Mouse (Mus musculus) gastrocnemius, adult 8-10 months (tissue): ENCODE data around the gene Nfix. TPM values are rescaled to one million over a fixed set of nuclear protein-coding genes. Genes with fewer than 3 reads are reported as not detected.
A peak's percentile ranks its signal among the peaks of the same experiment; 100 is the strongest.

ENCODE experiments used
- DNase-seq, 2 experiments: peaks; one replicate each; pipeline ENCODE4 v3.0.0; 2022; ENCODE audit warnings: low spot score in 2 of 2
- total RNA-seq, 4 experiments: library from RNA; stranded (reverse); gene quantifications; 2 replicates each; pipeline ENCODE4 v1.2.4; 2022

Gene Nfix
- 100 to 1,000 TPM; 507 to 604 (median 532) TPM for total RNA-seq

GRCm38 (mm10) chr8:84799999-84800831 lies at the start of gene Nfix:
Nfix (minus strand) TSS chr8:84800344.
- DNase-seq = peak in 1 of 2 experiments; percentile 72

GRCm38 (mm10) chr8:84847684-84848435 lies 47.7 kb upstream of the Nfix start:
- DNase-seq = no peak

GRCm38 (mm10) chr8:84846722-84847572 lies 46.8 kb upstream of the Nfix start, which contains the start of gene Calr:
Calr (minus strand) TSS chr8:84846934.
- DNase-seq = peak; percentile 99 to 100

DNA sequence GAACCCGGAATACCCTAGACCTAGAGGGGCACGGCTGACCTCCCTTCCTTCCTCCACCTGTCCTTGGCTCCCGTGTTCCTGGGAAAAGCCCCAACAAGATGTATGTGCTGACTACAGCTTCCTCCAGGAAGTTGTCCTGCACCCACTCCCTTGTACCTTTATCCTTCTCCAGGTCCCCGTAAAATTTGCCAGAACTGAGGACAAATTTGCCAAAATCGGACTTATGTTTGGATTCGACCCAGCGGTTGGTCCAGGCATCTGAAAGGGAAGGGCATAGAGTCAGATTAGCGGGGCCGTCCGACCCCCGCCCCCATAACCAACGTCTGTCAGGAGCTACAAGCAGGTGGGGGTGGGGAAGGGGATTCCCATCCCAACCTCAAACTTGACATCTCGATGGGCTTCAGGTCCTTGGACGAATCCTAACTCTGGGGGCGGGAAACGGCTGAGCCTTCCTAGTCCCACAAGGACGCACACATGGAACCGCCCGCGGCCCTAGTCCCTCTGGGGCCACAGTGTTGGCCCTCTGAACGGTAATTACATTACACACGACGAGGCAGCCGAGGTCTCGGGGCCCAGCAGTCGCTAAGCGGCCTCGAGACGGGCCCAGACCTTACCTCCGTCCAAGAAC lies 46.1 kb upstream of the Nfix start:
- DNase-seq = no peak

DNA sequence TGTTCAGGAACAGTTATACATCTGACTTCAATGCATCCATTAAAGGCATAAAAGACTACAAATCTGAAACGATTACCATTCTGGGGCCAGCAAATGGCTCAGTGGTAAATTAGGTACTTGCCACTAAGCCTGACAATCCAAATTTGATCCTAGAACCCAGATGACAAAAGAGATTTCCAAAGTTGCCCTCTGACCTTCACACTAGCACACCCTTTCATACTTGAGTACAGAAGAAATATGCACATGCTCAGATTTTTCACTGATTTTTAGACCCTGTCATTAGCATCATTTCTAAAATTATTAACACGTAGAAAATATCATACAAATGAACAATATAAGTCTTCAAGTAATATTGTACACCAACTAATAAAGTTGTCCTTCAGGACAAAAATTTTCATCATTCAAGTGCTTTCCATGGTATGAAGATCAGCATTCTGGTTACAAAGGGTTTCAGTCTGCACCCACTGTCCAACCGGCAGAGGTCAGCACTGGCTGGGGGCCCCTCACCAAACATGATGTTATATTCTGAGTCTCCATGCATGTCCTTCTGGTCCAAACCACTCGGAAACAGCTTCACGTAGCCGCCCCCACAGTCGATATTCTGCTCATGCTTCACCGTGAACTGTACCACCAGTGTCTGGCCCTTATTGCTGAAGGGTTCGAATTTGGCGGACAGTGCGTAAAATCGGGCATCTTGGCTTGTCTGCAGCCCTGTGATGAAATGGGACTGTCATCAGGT lies 45.4 kb upstream of the Nfix start:
- no peak for DNase-seq

GRCm38 (mm10) chr8:84844397-84845070 lies 44.4 kb upstream of the Nfix start:
- no peak for DNase-seq

GRCm38 (mm10) chr8:84841514-84841913 lies 41.4 kb upstream of the Nfix start:
- no peak for DNase-seq

GRCm38 (mm10) chr8:84840248-84840999 lies 40.3 kb upstream of the Nfix start, which contains the start of gene Rad23a:
Rad23a (minus strand) TSS chr8:84840665.
- peak; percentile 80 to 89 for DNase-seq

DNA sequence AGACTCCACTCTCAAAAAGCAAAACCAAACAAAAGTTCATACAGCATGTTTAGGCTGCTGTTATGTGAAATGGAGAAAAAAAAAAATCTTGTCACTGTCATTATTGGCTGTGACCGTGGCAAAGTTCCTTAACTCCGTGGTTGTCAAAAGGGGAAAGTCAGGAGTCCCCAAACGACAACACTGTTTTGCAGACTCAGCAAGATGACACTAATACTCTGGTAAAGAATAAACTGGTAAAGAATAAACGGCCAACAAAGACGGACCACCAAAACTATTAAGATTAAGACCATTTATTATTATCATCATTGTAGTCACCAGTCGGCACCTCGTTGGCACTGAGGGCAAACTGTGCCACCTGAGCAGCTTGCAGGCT lies 39.7 kb upstream of the Nfix start:
- no peak for DNase-seq

- no peak for DNase-seq
Measured at GRCm38 (mm10) chr8:84839411-84839810, 39.3 kb upstream of the Nfix start.

DNA sequence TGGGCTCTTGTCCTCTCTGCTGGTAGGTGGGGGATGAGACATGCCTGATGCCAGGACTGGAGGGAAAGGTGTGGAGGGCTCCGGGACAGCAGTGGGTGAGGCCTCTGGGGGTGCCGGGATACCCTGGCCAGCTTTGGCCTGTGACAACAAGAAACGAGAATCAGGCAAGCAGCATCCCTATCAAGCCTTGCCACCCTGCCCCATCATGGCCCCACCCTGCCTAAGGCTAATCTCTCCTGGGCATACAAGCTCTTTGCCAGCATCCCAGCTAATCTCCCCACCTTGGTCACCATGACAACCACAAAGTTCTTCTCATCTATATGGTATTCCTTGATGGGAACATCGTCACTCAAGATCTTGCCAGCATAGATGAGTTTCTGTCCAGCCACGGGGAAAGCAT lies 38.4 kb upstream of the Nfix start:
- DNase-seq = no peak

- no peak for DNase-seq
Measured at GRCm38 (mm10) chr8:84837912-84838470, 37.8 kb upstream of the Nfix start.

DNA sequence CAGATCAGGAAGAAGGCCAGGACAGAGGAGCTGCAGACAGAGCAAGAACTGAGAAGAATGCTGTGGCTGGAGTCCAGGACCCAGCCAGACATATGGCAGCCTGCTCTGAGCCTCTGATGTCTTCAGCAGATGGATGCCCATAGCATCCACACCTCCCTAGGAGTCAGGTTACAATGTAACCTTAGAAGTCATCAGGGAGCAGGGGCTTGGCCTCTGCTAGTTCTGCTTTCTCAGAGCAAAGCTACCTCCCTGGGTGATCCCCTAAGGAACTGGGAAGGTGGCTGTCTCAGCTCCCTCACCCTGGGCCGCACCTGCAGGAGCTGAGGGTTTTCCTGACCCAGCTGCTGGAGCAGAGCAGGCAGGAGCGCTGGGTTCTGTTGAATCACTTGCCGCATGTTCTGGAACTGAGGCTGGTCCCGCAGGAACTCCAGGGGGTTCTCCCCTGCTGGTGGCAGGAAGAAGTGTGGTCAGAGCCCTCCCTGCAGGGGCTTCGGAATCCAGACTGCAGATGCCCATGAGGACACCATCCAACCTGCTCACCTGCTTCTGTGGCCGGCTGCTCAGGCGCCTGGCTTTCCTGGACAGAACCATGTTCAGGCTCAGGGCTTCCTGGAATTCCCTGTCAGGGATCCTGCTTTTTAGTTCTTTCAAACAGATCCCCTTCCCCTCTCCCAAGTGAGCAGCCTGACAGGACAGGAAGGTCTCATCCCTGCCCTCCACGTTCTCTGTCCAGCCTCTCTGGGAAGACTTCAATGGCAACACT lies 37.2 kb upstream of the Nfix start:
- DNase-seq = no peak

DNA sequence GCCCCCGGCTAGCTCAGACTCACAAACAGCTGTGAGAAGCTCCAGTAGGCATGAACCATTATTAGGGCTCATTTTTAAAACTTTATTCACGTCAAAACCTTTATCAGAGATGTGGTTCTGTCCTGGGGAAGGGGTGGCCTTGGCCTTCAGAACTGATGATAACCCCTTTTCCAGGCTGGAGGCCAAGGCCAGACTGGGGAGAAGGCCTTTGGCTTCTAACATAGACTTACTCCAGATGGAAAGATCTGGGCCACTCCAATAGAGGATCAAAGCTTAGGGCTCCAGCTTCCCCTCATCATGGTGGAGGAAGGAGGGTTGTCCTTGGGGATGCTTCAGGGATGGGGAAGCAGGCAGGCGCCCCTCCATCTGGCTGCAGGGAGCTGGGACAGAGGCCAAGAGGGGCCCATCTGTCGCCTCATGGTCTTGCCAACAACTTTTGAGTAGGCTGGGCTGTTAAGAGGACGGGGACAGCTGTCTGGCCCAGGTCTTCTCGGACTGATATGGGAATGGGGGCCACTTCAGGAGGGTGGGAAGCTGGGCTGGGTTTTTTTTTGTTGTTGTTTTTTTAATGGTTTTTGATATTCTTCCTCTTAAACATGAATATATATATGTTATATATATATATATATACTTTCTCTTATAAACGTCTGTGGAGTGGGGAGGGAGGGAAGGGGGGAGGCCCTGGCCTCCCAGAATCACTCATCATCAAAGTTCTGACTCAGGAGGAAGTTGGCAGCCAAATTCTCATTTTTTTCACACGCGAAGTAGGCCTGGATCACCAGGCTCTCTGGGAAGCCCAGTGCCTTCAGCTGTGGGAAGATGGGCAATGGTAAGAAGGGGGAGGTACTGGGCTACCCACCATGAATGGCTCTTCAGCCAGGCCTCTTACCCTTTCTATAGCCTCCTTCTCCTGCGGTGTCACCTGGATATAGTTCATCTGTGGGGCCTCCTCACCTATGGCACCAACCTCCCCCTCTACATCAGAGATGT lies 35.0 kb upstream of the Nfix start:
- no peak for DNase-seq

DNA sequence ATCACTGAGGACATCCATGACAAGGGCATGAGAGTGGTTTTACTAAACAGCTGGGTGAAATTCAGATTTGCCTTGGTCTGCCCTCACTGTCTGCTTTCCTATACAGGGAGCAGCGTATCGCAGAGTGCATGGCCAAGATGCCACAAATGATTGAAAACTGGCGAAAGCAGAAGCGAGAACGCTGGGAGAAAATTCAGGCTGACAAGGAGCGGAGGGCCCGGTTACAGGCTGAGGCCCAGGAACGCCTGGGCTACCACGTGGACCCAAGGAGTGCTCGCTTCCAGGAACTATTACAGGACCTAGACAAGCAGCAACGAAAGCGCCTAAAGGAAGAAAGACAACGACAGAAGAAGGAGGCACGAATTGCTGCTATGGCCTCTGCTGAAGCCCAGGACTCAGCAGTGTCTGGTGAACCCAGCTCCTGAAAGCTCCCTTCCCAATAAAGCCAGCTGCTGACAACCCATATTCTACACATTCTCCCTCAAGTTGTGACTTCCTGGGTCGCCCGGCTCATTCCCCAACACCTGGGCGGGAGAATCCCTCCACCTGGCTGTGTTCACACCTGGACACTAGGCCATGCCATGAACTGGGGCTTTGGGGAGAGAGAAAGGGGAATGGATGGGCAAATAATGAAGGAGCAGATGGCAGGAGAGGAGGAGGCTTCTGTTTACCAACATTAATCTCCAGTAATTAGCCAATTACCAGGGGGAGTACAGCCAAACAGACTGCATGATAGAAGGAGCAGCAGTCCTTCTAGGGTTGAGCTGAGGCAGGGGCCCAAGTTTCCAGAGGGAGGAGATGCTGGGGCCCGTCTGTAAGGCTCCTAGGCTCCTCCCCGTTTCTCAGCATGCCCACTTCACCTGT lies 34.1 kb upstream of the Nfix start:
- DNase-seq = no peak
